Mouse (Mus musculus) cerebellum, adult 2 months (tissue): ENCODE measurements at regions not wholly inside any gene's neighbourhood (a gene's known extent, or its start where the extent isn't known, plus 50 kb on each side); places are given as distances from the start of the nearest gene placed in this dataset.

Source experiments
- DNase-seq, 2 experiments: peaks; one replicate each; pipeline ENCODE4 v3.0.0; 2021
- H3K27ac ChIP-seq: fragments of 200-500 bp; 2 replicates; pipeline ENCODE4 v1.5.1; 2012; ENCODE audit warnings: low read length, control low read depth, inconsistent platforms; ENCODE audit not compliant: insufficient read depth
- H3K27me3 ChIP-seq: fragments of 200-500 bp; 2 replicates; pipeline ENCODE4 v1.6.1; 2012; ENCODE audit warnings: inconsistent platforms, mild to moderate bottlenecking, low read length, moderate library complexity; ENCODE audit not compliant: control insufficient read depth, insufficient read depth
- H3K4me1 ChIP-seq: fragments of 200-500 bp; 2 replicates; pipeline ENCODE4 v1.6.1; 2011; ENCODE audit warnings: low read length; ENCODE audit not compliant: control insufficient read depth, insufficient read depth
- H3K4me3 ChIP-seq: fragments of 200-500 bp; replicated peaks from 2 replicates; pipeline ENCODE3; 2011; ENCODE audit warnings: mild to moderate bottlenecking, low read depth, low read length, control low read depth; ENCODE audit not compliant: insufficient read depth
- CTCF ChIP-seq: fragments of 200-500 bp; IDR thresholded peaks from 2 replicates; pipeline ENCODE4 v1.5.1; 2011; ENCODE audit warnings: low read depth, mild to moderate bottlenecking, control low read depth, low read length, moderate library complexity, borderline replicate concordance; ENCODE audit not compliant: insufficient read depth
- POLR2A ChIP-seq: fragments of 200-500 bp; IDR thresholded peaks from 2 replicates; pipeline ENCODE4 v1.6.1; 2011; ENCODE audit warnings: low read length, control low read depth, borderline replicate concordance; ENCODE audit not compliant: insufficient read depth
- WGBS: fragments of 180-500 bp; shearing (Covaris S2); methylation state at CpG from one replicate; pipeline ENCODE4 v1.1.7; 2018; 5-methylcytosine and 5-hydroxymethylcytosine counted together

- Histone ChIP-seq H3K4me1 (0 out of 2 replicates have a peak, but pooled peaks cover 4% of the 10 kb centered on the region), H3K4me3 (no peak overlapping the region), H3K27me3 (no peaks in the 10 kb centered on the region), H3K27ac (no peak overlapping the region)
- WGBS, result 91% methylated on average over 1 of the region's 1 CpGs
- no peak for DNase-seq
- no peak for TF ChIP-seq POLR2A
- TF ChIP-seq CTCF, result no peak
These were observed 64.4 kb upstream of the Plxnc1 start for GRCm38 (mm10) chr10:95009081-95009480.

DNA sequence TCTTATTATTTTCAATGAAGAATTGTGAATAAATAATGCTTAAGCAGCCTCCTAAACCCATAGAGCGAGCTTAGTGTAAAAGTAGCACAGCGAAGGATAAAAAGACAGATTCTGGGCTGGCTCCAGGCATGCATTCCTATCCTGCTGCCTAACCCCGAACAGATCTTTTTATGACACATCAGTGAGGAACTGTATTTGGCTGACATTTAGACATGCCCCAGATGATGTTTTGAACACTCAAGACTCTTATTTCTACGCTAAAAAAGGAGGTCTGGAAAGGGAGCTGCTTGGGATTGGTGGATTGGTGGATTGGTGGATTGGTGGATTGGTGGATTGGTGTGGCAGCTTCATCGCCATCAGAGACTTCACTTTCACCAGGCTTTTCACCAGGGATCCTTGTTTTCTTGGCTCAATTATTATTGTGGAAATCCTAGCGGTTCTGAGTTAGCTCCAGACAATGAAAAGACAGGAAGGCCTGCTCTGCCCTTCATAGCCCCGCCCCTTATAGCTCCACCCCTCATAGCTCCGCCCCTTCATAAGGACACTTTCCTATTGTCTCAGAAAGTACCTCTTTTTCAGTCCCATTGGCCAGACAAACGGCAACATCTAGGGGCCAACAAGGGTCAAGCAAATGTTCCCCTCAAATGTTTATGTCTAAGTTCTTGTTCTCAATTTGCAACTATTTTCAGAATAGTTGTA lies 59.6 kb upstream of the Plxnc1 start:
- no peak for TF ChIP-seq CTCF
- no peak for TF ChIP-seq POLR2A
- H3K27me3 ChIP-seq, result no peaks in the 10 kb centered on the region
- 64% methylated on average over 9 of the region's 9 CpGs for WGBS
- no peak for DNase-seq
- H3K4me1 ChIP-seq, result no peaks in the 10 kb centered on the region
- no peak overlapping the region for H3K27ac ChIP-seq
- H3K4me3 ChIP-seq, result no peak overlapping the region

DNA sequence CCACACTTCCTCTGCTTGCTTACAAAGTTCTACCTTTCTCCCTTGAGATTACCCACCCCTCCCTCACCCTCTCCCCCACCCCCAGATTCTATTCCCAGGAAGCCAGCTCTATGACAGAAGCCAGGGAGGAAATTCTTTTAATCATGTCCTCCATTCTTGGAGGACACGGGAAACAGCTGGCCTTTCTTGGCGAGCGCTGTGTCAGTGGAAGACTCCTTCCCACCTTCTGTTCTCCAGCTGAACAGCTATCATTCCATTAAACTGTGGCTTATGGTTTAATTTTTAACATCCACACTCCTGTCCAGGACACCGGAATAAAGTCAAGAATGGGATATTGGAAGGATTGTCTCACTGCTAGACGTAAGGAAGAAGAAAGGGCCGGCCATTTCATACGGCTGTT lies 59.0 kb upstream of the Plxnc1 start:
- no peak overlapping the region for H3K27ac ChIP-seq
- 62% methylated on average over 7 of the region's 7 CpGs for WGBS
- TF ChIP-seq CTCF (no peak), POLR2A (no peak)
- H3K4me1 ChIP-seq, result no peaks in the 10 kb centered on the region
- no peaks in the 10 kb centered on the region for H3K27me3 ChIP-seq
- no peak for DNase-seq
- H3K4me3 ChIP-seq, result no peak overlapping the region

- WGBS, result 85% methylated on average over 6 of the region's 6 CpGs
- no peaks in the 10 kb centered on the region for H3K4me1 ChIP-seq
These were observed 57.0 kb upstream of the Plxnc1 start for GRCm38 (mm10) chr10:95001650-95002049.

DNA sequence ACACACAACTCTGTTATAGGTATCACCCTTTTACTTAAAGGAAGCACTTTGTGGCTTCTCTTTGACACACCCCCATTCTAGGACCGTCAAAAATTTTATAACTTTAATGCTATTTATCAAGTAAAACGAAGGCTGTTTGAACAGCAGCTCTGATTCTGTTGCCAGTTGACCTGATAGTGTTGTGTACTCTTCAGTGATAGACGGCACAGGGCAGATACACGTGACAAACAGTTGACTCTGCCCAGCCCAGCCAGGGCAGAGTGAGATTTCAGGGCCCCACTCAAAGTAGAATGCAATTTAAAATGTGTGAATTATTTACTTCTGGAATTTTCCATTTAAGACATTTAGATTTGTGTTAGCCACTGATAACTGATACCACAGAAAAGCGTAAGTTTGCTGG lies 55.1 kb upstream of the Plxnc1 start:
- H3K27me3 ChIP-seq, result no peaks in the 10 kb centered on the region

More at GRCm38 (mm10) chr10:95001650-95002049, 57.0 kb upstream of the Plxnc1 start:
- no peaks in the 10 kb centered on the region for H3K27me3 ChIP-seq
- DNase-seq, result no peak
- H3K4me3 ChIP-seq, result no peak overlapping the region
- no peak overlapping the region for H3K27ac ChIP-seq
- TF ChIP-seq CTCF, result no peak

More for the DNA sequence above, 55.1 kb upstream of the Plxnc1 start:
- Histone ChIP-seq H3K4me3 (no peak overlapping the region), H3K4me1 (no peaks in the 10 kb centered on the region), H3K27ac (no peak overlapping the region)
- DNase-seq, result no peak
- TF ChIP-seq POLR2A (no peak), CTCF (no peak)
- 91% methylated on average over 5 of the region's 5 CpGs for WGBS
